Mouse (Mus musculus) spleen, adult 2 months (tissue): Measurements from ENCODE around the gene Cyp4f14. TPM values are rescaled to one million over a fixed set of nuclear protein-coding genes. Genes with fewer than 3 reads are reported as not detected.

Experiments
- polyA plus RNA-seq: library from polyadenylated mRNA; depleted of rRNA; stranded (reverse); fragments of >200 nt; gene quantifications from 2 replicates; pipeline ENCODE4 v1.2.3, GENCODE M21; 2012; rRNA removed

Gene Cyp4f14
- polyA plus RNA-seq, 1 experiment, result 0.26 TPM

Other genes with a start within 250 kb of the Cyp4f14 start
- gene Cyp4f15, start 231.7 kb downstream of the Cyp4f14 start, polyA plus RNA-seq, result 0.04 TPM in 1 of 2 replicates, not detected in the other
- gene Zfp871, start 129.1 kb downstream of the Cyp4f14 start, polyA plus RNA-seq, result 9.6 and 10.1 TPM in 2 replicates
- 0.04 TPM in 1 of 2 replicates, not detected in the other for gene Zfp811, start 107.4 kb downstream of the Cyp4f14 start, polyA plus RNA-seq
- 1.2 and 3.4 TPM in 2 replicates for gene Zfp799, start 87.1 kb downstream of the Cyp4f14 start, polyA plus RNA-seq
- gene Zfp870, start 25.7 kb downstream of the Cyp4f14 start, polyA plus RNA-seq, result 0.53 and 0.62 TPM in 2 replicates
- gene Cyp4f13, start 30.1 kb upstream of the Cyp4f14 start, polyA plus RNA-seq, result 35.7 and 42.7 TPM in 2 replicates
- gene Zfp472, start 48.5 kb upstream of the Cyp4f14 start, polyA plus RNA-seq, result 0.54 and 0.81 TPM in 2 replicates
- gene Zfp952, start 75.8 kb upstream of the Cyp4f14 start, polyA plus RNA-seq, result 2.9 TPM in 2 replicates
- gene Zfp763, start 116.1 kb upstream of the Cyp4f14 start, polyA plus RNA-seq, result 0.26 and 0.34 TPM in 2 replicates
- not detected in 2 replicates for gene 4921501E09Rik, start 150.7 kb upstream of the Cyp4f14 start, polyA plus RNA-seq
- 0.48 and 0.69 TPM in 2 replicates for gene Zfp563, start 172.0 kb upstream of the Cyp4f14 start, polyA plus RNA-seq
- gene Morc2b, start 222.3 kb upstream of the Cyp4f14 start, polyA plus RNA-seq, result not detected in 2 replicates